Mouse (Mus musculus): ENCODE data around the gene Cd300lf.

Cd300lf gene

DNA sequence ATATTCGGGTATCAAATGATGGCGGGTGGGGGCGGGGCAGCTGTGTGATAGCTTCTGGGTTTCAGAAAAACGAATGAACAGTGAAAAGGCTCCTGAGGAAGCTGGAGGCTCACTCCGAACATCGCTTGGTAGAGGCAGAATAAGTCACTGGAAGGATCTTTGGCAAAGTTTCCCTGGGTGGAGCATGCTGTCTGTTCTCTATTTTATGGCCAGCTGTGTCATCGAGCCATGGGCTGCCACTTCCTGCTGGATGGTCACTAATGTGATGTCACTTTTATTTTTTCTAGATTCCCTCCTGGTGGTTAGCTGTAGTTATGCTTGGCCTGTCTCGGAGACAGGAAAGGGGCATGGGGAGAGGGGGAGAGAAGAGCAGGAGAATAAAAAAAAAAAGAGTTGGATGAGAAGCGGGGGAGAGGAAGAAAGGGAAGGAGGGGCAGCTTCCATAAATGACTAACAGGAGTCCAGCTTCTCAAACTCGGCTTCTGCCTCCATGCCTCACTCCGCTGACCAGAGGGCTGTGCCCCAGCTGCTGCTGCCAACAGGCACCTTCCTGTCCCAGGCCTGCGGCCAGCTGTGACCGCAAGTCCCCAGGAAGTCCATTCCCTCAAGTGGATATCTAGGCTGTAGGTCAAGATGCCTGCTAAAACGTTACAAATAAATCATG is 62.0 kb downstream of the Cd300lf start:
- peak; percentile 31 for DNase-seq

DNA sequence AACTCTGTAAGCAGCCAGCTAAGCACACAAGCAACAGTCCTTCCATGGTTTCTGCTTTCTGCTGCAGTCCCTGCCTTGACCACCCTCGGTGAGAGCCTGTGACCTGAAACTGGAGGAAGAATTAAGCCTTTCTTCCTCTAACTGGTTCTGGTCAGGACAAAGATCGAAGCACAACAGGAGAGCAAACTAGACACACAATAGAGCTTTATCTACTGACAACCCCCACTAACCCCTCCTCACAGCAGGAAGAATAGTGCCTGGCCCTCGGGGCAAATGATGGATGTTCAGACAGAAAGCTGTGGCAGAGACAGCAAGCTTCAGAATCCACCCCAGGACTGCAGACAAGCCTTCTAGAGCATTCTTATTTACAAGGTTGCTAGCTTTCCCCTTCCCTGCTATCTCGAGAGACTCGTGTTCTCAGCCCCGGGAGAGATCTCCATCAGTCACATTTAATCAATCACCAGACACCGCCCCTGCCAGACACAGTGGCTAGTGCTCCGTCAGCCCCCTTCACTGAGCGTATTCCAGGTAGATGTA is 62.7 kb downstream of the Cd300lf start:
- no peak for DNase-seq

DNA sequence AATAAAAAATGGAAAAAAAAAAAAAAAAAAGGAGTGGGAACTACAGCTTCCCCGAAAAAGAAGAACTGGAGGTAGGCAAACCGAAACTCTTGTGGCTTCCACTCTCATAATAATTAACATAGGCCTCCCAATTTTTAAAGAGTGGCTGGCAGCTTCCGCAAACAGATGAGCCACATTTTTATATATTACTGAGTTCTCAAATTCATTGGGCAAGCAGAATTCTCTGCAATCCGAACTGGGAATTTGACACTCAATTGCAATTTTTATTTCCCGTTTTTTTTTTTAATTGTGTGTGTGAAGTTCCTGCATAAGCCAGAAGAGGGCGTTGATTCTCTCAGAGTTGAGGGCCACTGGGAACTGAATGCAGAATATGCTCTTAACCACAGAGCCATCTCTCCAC is 67.0 kb downstream of the Cd300lf start:
- no peak for DNase-seq

All from layer of hippocampus, adult 9-11 months (tissue).